Mouse (Mus musculus): ENCODE results near the gene Ano6.

GRCm38 (mm10) chr15:95826516-95826915, 35.9 kb downstream of the Ano6 start:
- no peak for TF ChIP-seq POLR2A (IDR thresholded peaks at IDR 0.05; ENCODE audit: insufficient read depth, low read depth, low read length)
- TF ChIP-seq CTCF (IDR thresholded peaks at IDR 0.05) = no peak
